Mouse (Mus musculus): ENCODE measurements at regions not wholly inside any gene's neighbourhood (a gene's known extent, or its start where the extent isn't known, plus 50 kb on each side); places are given as distances from the start of the nearest gene placed in this dataset.

- WGBS, result 87% methylated on average over 7 of the region's 7 CpGs
- Histone ChIP-seq H3K4me3 (no peak overlapping the region), H3K36me3 (no peaks in the 10 kb centered on the region), H3K27ac (no peak overlapping the region), H3K9me3 (replicated peaks) (no peaks in the 10 kb centered on the region), H3K27me3 (ENCODE audit: low read depth, poor library complexity, severe bottlenecking) (no peaks in the 10 kb centered on the region), H3K4me1 (0 out of 2 replicates have a peak, but pooled peaks cover 4% of the 10 kb centered on the region)
- no peak for DNase-seq (ENCODE audit: low spot score)
Observed at GRCm38 (mm10) chr13:31290630-31291029, 265.3 kb upstream of the Foxq1 start.

GRCm38 (mm10) chr13:31292584-31293387 is 263.1 kb upstream of the Foxq1 start:
- Histone ChIP-seq H3K27me3 (ENCODE audit: low read depth, poor library complexity, severe bottlenecking) (no peaks in the 10 kb centered on the region), H3K9me3 (replicated peaks) (no peaks in the 10 kb centered on the region), H3K27ac (no peak overlapping the region), H3K4me1 (0 out of 2 replicates have a peak, but pooled peaks cover 4% of the 10 kb centered on the region), H3K4me3 (no peak overlapping the region), H3K36me3 (no peaks in the 10 kb centered on the region)
- 89% methylated on average over 13 of the region's 13 CpGs for WGBS
- DNase-seq (ENCODE audit: low spot score), result no peak

GRCm38 (mm10) chr13:31294011-31294410 is 261.9 kb upstream of the Foxq1 start:
- Histone ChIP-seq H3K4me1 (0 out of 2 replicates have a peak, but pooled peaks cover 4% of the 10 kb centered on the region), H3K36me3 (no peaks in the 10 kb centered on the region), H3K9me3 (replicated peaks) (no peaks in the 10 kb centered on the region), H3K27me3 (ENCODE audit: low read depth, poor library complexity, severe bottlenecking) (no peaks in the 10 kb centered on the region), H3K4me3 (no peak overlapping the region), H3K27ac (no peak overlapping the region)
- no peak for DNase-seq (ENCODE audit: low spot score)
- 92% methylated on average over 7 of the region's 7 CpGs for WGBS

GRCm38 (mm10) chr13:31303194-31303593 is 252.7 kb upstream of the Foxq1 start:
- DNase-seq (ENCODE audit: low spot score), result no peak
- 89% methylated on average over 5 of the region's 5 CpGs for WGBS
- H3K4me1 ChIP-seq, result no peaks in the 10 kb centered on the region

GRCm38 (mm10) chr13:31304286-31304865 is 251.6 kb upstream of the Foxq1 start:
- Histone ChIP-seq H3K27ac (no peak overlapping the region), H3K4me1 (no peaks in the 10 kb centered on the region)
- 84% methylated on average over 5 of the region's 5 CpGs for WGBS

More at GRCm38 (mm10) chr13:31303194-31303593, 252.7 kb upstream of the Foxq1 start:
- H3K4me3 ChIP-seq, result no peak overlapping the region
- no peaks in the 10 kb centered on the region for H3K36me3 ChIP-seq
- no peak overlapping the region for H3K27ac ChIP-seq
- no peaks in the 10 kb centered on the region for H3K27me3 ChIP-seq (ENCODE audit: low read depth, poor library complexity, severe bottlenecking)
- no peaks in the 10 kb centered on the region for H3K9me3 ChIP-seq (replicated peaks)

GRCm38 (mm10) chr13:31309083-31309621 is 246.8 kb upstream of the Foxq1 start:
- peaks cover 5% of the 10 kb centered on the region; the same call in 1 of the 2 replicates for H3K4me1 ChIP-seq
- no peak overlapping the region for H3K27ac ChIP-seq
- H3K27me3 ChIP-seq (ENCODE audit: low read depth, poor library complexity, severe bottlenecking), result no peaks in the 10 kb centered on the region
- H3K36me3 ChIP-seq, result no peaks in the 10 kb centered on the region
- no peak for DNase-seq (ENCODE audit: low spot score)
- WGBS, result 61% methylated on average over 6 of the region's 6 CpGs
- no peak overlapping the region for H3K4me3 ChIP-seq
- no peaks in the 10 kb centered on the region for H3K9me3 ChIP-seq (replicated peaks)

More at GRCm38 (mm10) chr13:31304286-31304865, 251.6 kb upstream of the Foxq1 start:
- no peak for DNase-seq (ENCODE audit: low spot score)
- H3K4me3 ChIP-seq, result no peak overlapping the region
- no peaks in the 10 kb centered on the region for H3K36me3 ChIP-seq
- H3K27me3 ChIP-seq (ENCODE audit: low read depth, poor library complexity, severe bottlenecking), result no peaks in the 10 kb centered on the region
- no peaks in the 10 kb centered on the region for H3K9me3 ChIP-seq (replicated peaks)

- no peak overlapping the region for H3K27ac ChIP-seq
Observed at GRCm38 (mm10) chr13:31312772-31313171, 243.2 kb upstream of the Foxq1 start.

GRCm38 (mm10) chr13:31313821-31314220 is 242.1 kb upstream of the Foxq1 start:
- WGBS, result 77% methylated on average over 5 of the region's 5 CpGs
- DNase-seq (ENCODE audit: low spot score), result no peak

More at GRCm38 (mm10) chr13:31312772-31313171, 243.2 kb upstream of the Foxq1 start:
- no peak for DNase-seq (ENCODE audit: low spot score)
- no peaks in the 10 kb centered on the region for H3K27me3 ChIP-seq (ENCODE audit: low read depth, poor library complexity, severe bottlenecking)
- H3K4me1 ChIP-seq, result peaks cover 5% of the 10 kb centered on the region; the same call in 1 of the 2 replicates
- 72% methylated on average over 7 of the region's 7 CpGs for WGBS
- no peak overlapping the region for H3K4me3 ChIP-seq
- H3K9me3 ChIP-seq (replicated peaks), result no peaks in the 10 kb centered on the region
- H3K36me3 ChIP-seq, result no peaks in the 10 kb centered on the region

GRCm38 (mm10) chr13:31317066-31317465 is 238.9 kb upstream of the Foxq1 start:
- Histone ChIP-seq H3K9me3 (replicated peaks) (no peaks in the 10 kb centered on the region), H3K27me3 (ENCODE audit: low read depth, poor library complexity, severe bottlenecking) (no peaks in the 10 kb centered on the region), H3K4me1 (peaks cover 5% of the 10 kb centered on the region; the same call in 1 of the 2 replicates), H3K36me3 (no peaks in the 10 kb centered on the region), H3K27ac (no peak overlapping the region), H3K4me3 (no peak overlapping the region)
- no peak for DNase-seq (ENCODE audit: low spot score)
- WGBS, result 92% methylated on average over 8 of the region's 8 CpGs

More at GRCm38 (mm10) chr13:31313821-31314220, 242.1 kb upstream of the Foxq1 start:
- no peaks in the 10 kb centered on the region for H3K9me3 ChIP-seq (replicated peaks)
- H3K36me3 ChIP-seq, result no peaks in the 10 kb centered on the region
- no peak overlapping the region for H3K27ac ChIP-seq
- no peak overlapping the region for H3K4me3 ChIP-seq
- no peaks in the 10 kb centered on the region for H3K27me3 ChIP-seq (ENCODE audit: low read depth, poor library complexity, severe bottlenecking)
- peaks cover 5% of the 10 kb centered on the region; the same call in 1 of the 2 replicates for H3K4me1 ChIP-seq

- Histone ChIP-seq H3K27me3 (ENCODE audit: low read depth, poor library complexity, severe bottlenecking) (no peaks in the 10 kb centered on the region), H3K4me1 (peaks cover 5% of the 10 kb centered on the region; the same call in 1 of the 2 replicates), H3K9me3 (replicated peaks) (no peaks in the 10 kb centered on the region), H3K4me3 (no peak overlapping the region), H3K36me3 (no peaks in the 10 kb centered on the region), H3K27ac (no peak overlapping the region)
- DNase-seq (ENCODE audit: low spot score), result no peak
- WGBS, result 95% methylated on average over 2 of the region's 2 CpGs
Observed at GRCm38 (mm10) chr13:31318008-31318407, 237.9 kb upstream of the Foxq1 start.

GRCm38 (mm10) chr13:31321411-31321810 is 234.5 kb upstream of the Foxq1 start:
- peaks cover 1% of the 10 kb centered on the region; the same call in 1 of the 2 replicates for H3K4me1 ChIP-seq
- DNase-seq (ENCODE audit: low spot score), result no peak
- no peaks in the 10 kb centered on the region for H3K36me3 ChIP-seq
- H3K4me3 ChIP-seq, result no peak overlapping the region
- H3K27me3 ChIP-seq (ENCODE audit: low read depth, poor library complexity, severe bottlenecking), result no peaks in the 10 kb centered on the region
- H3K27ac ChIP-seq, result no peak overlapping the region
- H3K9me3 ChIP-seq (replicated peaks), result no peaks in the 10 kb centered on the region
- 66% methylated on average over 2 of the region's 2 CpGs for WGBS

- 40% methylated on average over 12 of the region's 12 CpGs for WGBS
- H3K9me3 ChIP-seq (replicated peaks), result no peaks in the 10 kb centered on the region
- H3K27me3 ChIP-seq (ENCODE audit: low read depth, poor library complexity, severe bottlenecking), result no peaks in the 10 kb centered on the region
- DNase-seq (ENCODE audit: low spot score), result no peak
- H3K4me3 ChIP-seq, result no peak overlapping the region
- H3K4me1 ChIP-seq, result peaks cover 4% of the 10 kb centered on the region
- no peak overlapping the region for H3K27ac ChIP-seq
- H3K36me3 ChIP-seq, result no peaks in the 10 kb centered on the region
Observed at GRCm38 (mm10) chr13:31326269-31326851, 229.6 kb upstream of the Foxq1 start.

Data from limb, embryonic 10.5 days (tissue).